Mouse (Mus musculus) erythroblast, adult 5-6 weeks (primary cell): ENCODE measurements around the gene Ccdc36. TPM values are rescaled to one million over a fixed set of nuclear protein-coding genes. Genes with fewer than 3 reads are reported as not detected.

Experiments
- ATAC-seq: replicated peaks from 2 replicates; pipeline ENCODE4 v1.8.0; 2016; ENCODE audit warnings: moderate number of reproducible peaks, mild to moderate bottlenecking, moderate TSS enrichment, inconsistent platforms; ENCODE audit not compliant: poor library complexity, low FRiP score, severe bottlenecking
- total RNA-seq, 2 experiments: library from RNA; stranded (forward) in 1 of 2; stranded (reverse) in 1 of 2; fragments of 150-400 nt in 1 of 2; fragments of 200-764, 138-1000 nt in 1 of 2; gene quantifications; 2 replicates each; pipeline versions ENCODE4 v1.2.3 to v1.2.4; 2015 to 2017; ENCODE audit warnings: low replicate concordance in 2 of 2

Gene Ccdc36
- not detected in 2 replicates for total RNA-seq (2015; ENCODE audit: low replicate concordance)
- not detected in 2 replicates for total RNA-seq (2017; ENCODE audit: low replicate concordance)

- no peak for ATAC-seq
Measured at GRCm38 (mm10) chr9:108428384-108428783, at the start of gene Ccdc36. TSS of gene Ccdc36 (minus strand) at chr9:108428484.

- peak; percentile 28; the same call in 1 of the 2 replicates for ATAC-seq
Measured at GRCm38 (mm10) chr9:108474528-108474927, 46.2 kb upstream of the Ccdc36 start.

- ATAC-seq: no peak
Measured at GRCm38 (mm10) chr9:108469845-108470244, 41.6 kb upstream of the Ccdc36 start.

- ATAC-seq: no peak
Measured at GRCm38 (mm10) chr9:108469430-108469829, 41.1 kb upstream of the Ccdc36 start.

GRCm38 (mm10) chr9:108466219-108466618 is 37.9 kb upstream of the Ccdc36 start:
- ATAC-seq: no peak

GRCm38 (mm10) chr9:108463713-108464112 is 35.4 kb upstream of the Ccdc36 start:
- ATAC-seq: no peak

GRCm38 (mm10) chr9:108462192-108462591 is 33.9 kb upstream of the Ccdc36 start:
- no peak for ATAC-seq

GRCm38 (mm10) chr9:108461675-108462074 is 33.4 kb upstream of the Ccdc36 start:
- no peak for ATAC-seq

- ATAC-seq: no peak
Measured at GRCm38 (mm10) chr9:108461181-108461631, 32.9 kb upstream of the Ccdc36 start, which contains the start of gene Klhdc8b. TSS of gene Klhdc8b (minus strand) at chr9:108461581.

GRCm38 (mm10) chr9:108460319-108461178 is 32.3 kb upstream of the Ccdc36 start, which contains the start of gene Ccdc71:
TSS of gene Ccdc71 (plus strand) at chr9:108460527.
- peak; percentile 83 for ATAC-seq

- ATAC-seq: peak; percentile 15; the same call in 1 of the 2 replicates
Measured at GRCm38 (mm10) chr9:108459939-108460318, 31.6 kb upstream of the Ccdc36 start.

GRCm38 (mm10) chr9:108456953-108457352 is 28.7 kb upstream of the Ccdc36 start:
- no peak for ATAC-seq

GRCm38 (mm10) chr9:108455747-108456571 is 27.7 kb upstream of the Ccdc36 start:
- no peak for ATAC-seq

GRCm38 (mm10) chr9:108454429-108454828 is 26.1 kb upstream of the Ccdc36 start:
- ATAC-seq: no peak

- ATAC-seq: no peak
Measured at GRCm38 (mm10) chr9:108453458-108453857, 25.2 kb upstream of the Ccdc36 start.

- ATAC-seq: peak; percentile 37
Measured at GRCm38 (mm10) chr9:108452911-108453310, 24.6 kb upstream of the Ccdc36 start.

GRCm38 (mm10) chr9:108452291-108452906 is 24.1 kb upstream of the Ccdc36 start:
- peak; percentile 84 for ATAC-seq

- ATAC-seq: no peak
Measured at GRCm38 (mm10) chr9:108451519-108452160, 23.4 kb upstream of the Ccdc36 start.

- ATAC-seq: peak; percentile 41
Measured at GRCm38 (mm10) chr9:108451170-108451493, 22.8 kb upstream of the Ccdc36 start.
